Comparison of ENCODE assay signal across 8 mouse cellular contexts in the genomic region with DNA sequence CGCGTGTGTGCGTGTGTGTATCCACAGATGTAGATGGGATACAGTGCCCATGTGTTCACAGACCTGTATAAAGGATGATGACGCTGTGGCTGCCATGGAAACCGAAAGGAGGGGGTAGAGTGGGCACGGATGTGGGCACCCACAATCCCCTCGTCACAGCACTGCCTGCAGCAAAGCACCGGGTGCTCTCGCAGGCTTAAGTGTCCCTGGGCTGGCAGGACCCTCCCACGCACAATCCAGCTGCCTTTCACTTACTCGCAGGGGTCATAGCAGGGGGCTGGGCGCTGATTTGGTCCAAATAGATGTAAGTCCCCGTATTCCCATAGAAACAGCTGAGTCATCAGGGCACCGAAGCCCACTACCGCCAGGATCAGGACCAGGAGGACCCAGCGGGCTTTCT. TPM values are rescaled to one million over a fixed set of nuclear protein-coding genes. Genes with fewer than 3 reads are reported as not detected.
DNase-seq lines count a peak whose midpoint lies in the region; ATAC-seq and TF ChIP-seq lines count a peak whose summit lies in the region.

No protein-coding gene starts in this region.

- 72% methylated on average over 16 of the region's 16 CpGs for WGBS in hindbrain, embryonic 12.5 days
- 85% methylated on average over 16 of the region's 16 CpGs for WGBS in hindbrain, embryonic 10.5 days
- 82% methylated on average over 16 of the region's 16 CpGs for WGBS in limb, embryonic 12.5 days
- WGBS in neural tube, embryonic 14.5 days, result 58% methylated on average over 16 of the region's 16 CpGs
- 86% methylated on average over 16 of the region's 16 CpGs for WGBS in intestine, postnatal 0 days

- H3K4me1 ChIP-seq in hindbrain, embryonic 12.5 days, result peaks cover 13% of the 10 kb centered on the region
- H3K4me1 ChIP-seq in hindbrain, embryonic 10.5 days (replicated peaks), result peaks cover 18% of the 10 kb centered on the region
- H3K4me1 ChIP-seq in limb, embryonic 12.5 days (replicated peaks), result peaks cover 8% of the 10 kb centered on the region
- peaks cover 6% of the 10 kb centered on the region for H3K4me1 ChIP-seq in neural tube, embryonic 14.5 days (ENCODE audit: control insufficient read depth, insufficient read depth, low read length)
- H3K4me1 ChIP-seq in intestine, postnatal 0 days (replicated peaks; ENCODE audit: control insufficient read depth, insufficient read depth, low read length), result no peaks in the 10 kb centered on the region

- H3K9me3 ChIP-seq in hindbrain, embryonic 12.5 days (replicated peaks), result no peaks in the 10 kb centered on the region
- H3K9me3 ChIP-seq in hindbrain, embryonic 10.5 days, result no peaks in the 10 kb centered on the region
- no peaks in the 10 kb centered on the region for H3K9me3 ChIP-seq in limb, embryonic 12.5 days
- no peaks in the 10 kb centered on the region for H3K9me3 ChIP-seq in neural tube, embryonic 14.5 days (ENCODE audit: control insufficient read depth, low read length)
- no peaks in the 10 kb centered on the region for H3K9me3 ChIP-seq in intestine, postnatal 0 days (ENCODE audit: control insufficient read depth)

- peak; percentile 23; the same call in 1 of the 2 replicates for ATAC-seq in hindbrain, embryonic 12.5 days (ENCODE audit: low FRiP score)
- ATAC-seq in limb, embryonic 12.5 days (ENCODE audit: insufficient number of reproducible peaks, insufficient read depth, low FRiP score, low TSS enrichment, low read depth), result no peak
- ATAC-seq in neural tube, embryonic 14.5 days (ENCODE audit: low read depth), result peak; percentile 33
- no peak for ATAC-seq in intestine, postnatal 0 days

- DNase-seq in hindbrain, embryonic 10.5 days (ENCODE audit: low spot score), result no peak
- peak; percentile 16 to 43 for DNase-seq in adrenal gland, postnatal 36 days
- peak; percentile 62 to 69 for DNase-seq in frontal cortex, postnatal 25 days (ENCODE audit: low spot score in 2 of 2)
- no peak for DNase-seq in kidney, postnatal 36 days

- TF ChIP-seq CTCF in intestine, postnatal 0 days (IDR thresholded peaks at IDR 0.05; ENCODE audit: low read depth), result no peak

- no peak overlapping the region; the same call in 1 of the 2 replicates for H3K4me3 ChIP-seq in hindbrain, embryonic 12.5 days
- no peak overlapping the region for H3K4me3 ChIP-seq in hindbrain, embryonic 10.5 days
- H3K4me3 ChIP-seq in limb, embryonic 12.5 days (replicated peaks), result peak overlapping the region; percentile 56; the same call in 1 of the 2 replicates
- peak overlapping the region; percentile 52 for H3K4me3 ChIP-seq in neural tube, embryonic 14.5 days (ENCODE audit: low read depth, low read length)
- H3K4me3 ChIP-seq in intestine, postnatal 0 days (ENCODE audit: low read depth, low read length), result no peak overlapping the region

- H3K36me3 ChIP-seq in hindbrain, embryonic 12.5 days, result peaks cover 25% of the 10 kb centered on the region
- H3K36me3 ChIP-seq in hindbrain, embryonic 10.5 days, result peaks cover 37% of the 10 kb centered on the region
- peaks cover 48% of the 10 kb centered on the region for H3K36me3 ChIP-seq in limb, embryonic 12.5 days
- H3K36me3 ChIP-seq in neural tube, embryonic 14.5 days (ENCODE audit: control insufficient read depth, insufficient read depth, low read length), result peaks cover 15% of the 10 kb centered on the region; the same call in 1 of the 2 replicates
- H3K36me3 ChIP-seq in intestine, postnatal 0 days (ENCODE audit: control insufficient read depth, insufficient read depth), result peaks cover 6% of the 10 kb centered on the region; the same call in 1 of the 2 replicates

- peak overlapping the region; percentile 71 for H3K9ac ChIP-seq in hindbrain, embryonic 12.5 days
- peak overlapping the region; percentile 23; the same call in 1 of the 2 replicates for H3K9ac ChIP-seq in limb, embryonic 12.5 days (replicated peaks)
- peak overlapping the region; percentile 63; the same call in 1 of the 2 replicates for H3K9ac ChIP-seq in neural tube, embryonic 14.5 days (replicated peaks; ENCODE audit: low read depth, low read length)
- no peak overlapping the region for H3K9ac ChIP-seq in intestine, postnatal 0 days (ENCODE audit: low read depth, low read length)

- peak overlapping the region; percentile 82 for H3K4me2 ChIP-seq in hindbrain, embryonic 12.5 days (replicated peaks)
- H3K4me2 ChIP-seq in limb, embryonic 12.5 days, result 0 out of 2 replicates have a peak overlapping the region, but pooled peaks have one; percentile 90
- H3K4me2 ChIP-seq in neural tube, embryonic 14.5 days (ENCODE audit: low read depth, low read length), result peak overlapping the region; percentile 78
- no peak overlapping the region for H3K4me2 ChIP-seq in intestine, postnatal 0 days (replicated peaks; ENCODE audit: low read depth)

- H3K27me3 ChIP-seq in hindbrain, embryonic 12.5 days, result no peaks in the 10 kb centered on the region
- H3K27me3 ChIP-seq in hindbrain, embryonic 10.5 days (ENCODE audit: insufficient read depth, poor library complexity, severe bottlenecking), result no peaks in the 10 kb centered on the region
- no peaks in the 10 kb centered on the region for H3K27me3 ChIP-seq in limb, embryonic 12.5 days
- H3K27me3 ChIP-seq in neural tube, embryonic 14.5 days (ENCODE audit: control insufficient read depth, insufficient read depth, low read length), result no peaks in the 10 kb centered on the region
- no peaks in the 10 kb centered on the region for H3K27me3 ChIP-seq in intestine, postnatal 0 days (replicated peaks; ENCODE audit: control insufficient read depth, insufficient read depth, low read length)

- no peak overlapping the region for H3K27ac ChIP-seq in hindbrain, embryonic 12.5 days
- H3K27ac ChIP-seq in hindbrain, embryonic 10.5 days, result no peak overlapping the region
- H3K27ac ChIP-seq in limb, embryonic 12.5 days, result no peak overlapping the region
- H3K27ac ChIP-seq in neural tube, embryonic 14.5 days (ENCODE audit: low read depth, low read length), result no peak overlapping the region
- no peak overlapping the region for H3K27ac ChIP-seq in intestine, postnatal 0 days (ENCODE audit: low read depth, low read length)

RNA-seq across cellular contexts. Expression of a gene that starts 11.6 kb away (rescaled TPM):
- polyA plus RNA-seq in hindbrain, embryonic 12.5 days (2016; fragmentation: Nextera tagmentation; extraction: Ambion mirVana), result 93.9 and 104 TPM in 2 replicates
- 55.7 and 73.2 TPM in 2 replicates for polyA plus RNA-seq in hindbrain, embryonic 10.5 days (2016; fragmentation: Nextera tagmentation; extraction: Ambion mirVana)
- total RNA-seq in adrenal gland, postnatal 36 days (2021), result 100 to 1,000 TPM; 106 to 146 TPM
- polyA plus RNA-seq in limb, embryonic 12.5 days (2016; fragmentation: Nextera tagmentation; extraction: Ambion mirVana), result 59.7 and 68.5 TPM in 2 replicates
- 148 and 168 TPM in 2 replicates for polyA plus RNA-seq in neural tube, embryonic 14.5 days (2014; fragmentation: Nextera tagmentation; extraction: Ambion mirVana)
- polyA plus RNA-seq in intestine, postnatal 0 days (2015; fragmentation: Nextera tagmentation; extraction: Ambion mirVana), result 45.8 and 48.7 TPM in 2 replicates

RNA-seq across cellular contexts. Expression of a gene that starts 11.6 kb away (rescaled TPM):
- polyA plus RNA-seq in hindbrain, embryonic 12.5 days (2016; fragmentation: Nextera tagmentation; extraction: Ambion mirVana), result 35.0 and 35.4 TPM in 2 replicates
- polyA plus RNA-seq in hindbrain, embryonic 10.5 days (2016; fragmentation: Nextera tagmentation; extraction: Ambion mirVana), result 36.3 and 39.3 TPM in 2 replicates
- 10 to 100 TPM; 15.0 to 15.8 TPM for total RNA-seq in adrenal gland, postnatal 36 days (2021)
- 34.7 and 36.0 TPM in 2 replicates for polyA plus RNA-seq in limb, embryonic 12.5 days (2016; fragmentation: Nextera tagmentation; extraction: Ambion mirVana)
- polyA plus RNA-seq in neural tube, embryonic 14.5 days (2014; fragmentation: Nextera tagmentation; extraction: Ambion mirVana), result 27.2 TPM in 2 replicates
- polyA plus RNA-seq in intestine, postnatal 0 days (2015; fragmentation: Nextera tagmentation; extraction: Ambion mirVana), result 9.0 and 10.2 TPM in 2 replicates

RNA-seq across cellular contexts. Expression of a gene that starts 18.4 kb away (rescaled TPM):
- polyA plus RNA-seq in hindbrain, embryonic 12.5 days (2016; fragmentation: Nextera tagmentation; extraction: Ambion mirVana), result 0.36 and 0.66 TPM in 2 replicates
- polyA plus RNA-seq in hindbrain, embryonic 10.5 days (2016; fragmentation: Nextera tagmentation; extraction: Ambion mirVana), result 0.57 and 0.94 TPM in 2 replicates
- under 1 TPM; 0.23 to 0.26 TPM for total RNA-seq in adrenal gland, postnatal 36 days (2021)
- polyA plus RNA-seq in limb, embryonic 12.5 days (2016; fragmentation: Nextera tagmentation; extraction: Ambion mirVana), result 0.60 and 0.97 TPM in 2 replicates
- polyA plus RNA-seq in neural tube, embryonic 14.5 days (2014; fragmentation: Nextera tagmentation; extraction: Ambion mirVana), result 1.2 and 2.1 TPM in 2 replicates
- polyA plus RNA-seq in intestine, postnatal 0 days (2015; fragmentation: Nextera tagmentation; extraction: Ambion mirVana), result 0.10 and 0.24 TPM in 2 replicates

RNA-seq across cellular contexts. Expression of a gene that starts 42.3 kb away (rescaled TPM):
- polyA plus RNA-seq in hindbrain, embryonic 12.5 days (2016; fragmentation: Nextera tagmentation; extraction: Ambion mirVana), result 2.5 and 3.5 TPM in 2 replicates
- 2.5 and 3.4 TPM in 2 replicates for polyA plus RNA-seq in hindbrain, embryonic 10.5 days (2016; fragmentation: Nextera tagmentation; extraction: Ambion mirVana)
- total RNA-seq in adrenal gland, postnatal 36 days (2021), result 1 to 10 TPM; 2.1 to 3.2 TPM
- polyA plus RNA-seq in limb, embryonic 12.5 days (2016; fragmentation: Nextera tagmentation; extraction: Ambion mirVana), result 5.6 and 6.1 TPM in 2 replicates
- polyA plus RNA-seq in neural tube, embryonic 14.5 days (2014; fragmentation: Nextera tagmentation; extraction: Ambion mirVana), result 0.43 and 1.1 TPM in 2 replicates
- 1.3 and 1.4 TPM in 2 replicates for polyA plus RNA-seq in intestine, postnatal 0 days (2015; fragmentation: Nextera tagmentation; extraction: Ambion mirVana)

RNA-seq across cellular contexts. Expression of a gene that starts 49.9 kb away (rescaled TPM):
- polyA plus RNA-seq in hindbrain, embryonic 12.5 days (2016; fragmentation: Nextera tagmentation; extraction: Ambion mirVana), result 85.0 and 90.5 TPM in 2 replicates
- 89.0 and 93.5 TPM in 2 replicates for polyA plus RNA-seq in hindbrain, embryonic 10.5 days (2016; fragmentation: Nextera tagmentation; extraction: Ambion mirVana)
- total RNA-seq in adrenal gland, postnatal 36 days (2021), result 100 to 1,000 TPM; 201 to 243 TPM
- 98.8 and 104 TPM in 2 replicates for polyA plus RNA-seq in limb, embryonic 12.5 days (2016; fragmentation: Nextera tagmentation; extraction: Ambion mirVana)
- 44.1 and 51.4 TPM in 2 replicates for polyA plus RNA-seq in neural tube, embryonic 14.5 days (2014; fragmentation: Nextera tagmentation; extraction: Ambion mirVana)
- 35.8 and 36.4 TPM in 2 replicates for polyA plus RNA-seq in intestine, postnatal 0 days (2015; fragmentation: Nextera tagmentation; extraction: Ambion mirVana)

Comparison
In these comparisons a context has a peak if more than half of its experiments do, and no peak if none do; other contexts are left out.
1. ATAC-seq: peak in hindbrain, embryonic 12.5 days (single experiment) and neural tube, embryonic 14.5 days (single experiment); none in limb, embryonic 12.5 days (single experiment) and intestine, postnatal 0 days (single experiment).
2. H3K4me3 ChIP-seq: peak in limb, embryonic 12.5 days (single experiment) and neural tube, embryonic 14.5 days (single experiment); none in hindbrain, embryonic 12.5 days (single experiment), hindbrain, embryonic 10.5 days (single experiment) and intestine, postnatal 0 days (single experiment).
3. DNase-seq: peak in adrenal gland, postnatal 36 days (2 of 2) and frontal cortex, postnatal 25 days (2 of 2); none in hindbrain, embryonic 10.5 days (single experiment) and kidney, postnatal 36 days (0 of 2).